Mouse (Mus musculus) CH12.LX (cell line): ENCODE results near the gene Clcn1. TPM values are rescaled to one million over a fixed set of nuclear protein-coding genes. Genes with fewer than 3 reads are reported as not detected.

Experiments used
- DNase-seq: peaks from one replicate; pipeline ENCODE4 v3.0.0-alpha.2; 2013; ENCODE audit errors: extremely low read depth
- H3K27ac ChIP-seq: 2 replicates; pipeline ENCODE4 v1.5.1; 2012; ENCODE audit warnings: low read depth, mild to moderate bottlenecking, control low read depth, moderate library complexity; ENCODE audit not compliant: insufficient read depth
- H3K27me3 ChIP-seq: replicated peaks from 2 replicates; pipeline ENCODE3; 2012; ENCODE audit warnings: inconsistent platforms
- H3K36me3 ChIP-seq, 2 experiments: replicated peaks in 1 of 2; 2 replicates each; pipeline versions ENCODE3 to v1.6.1; 2012; ENCODE audit warnings: inconsistent platforms in 1 of 2, low read length in 1 of 2, mild to moderate bottlenecking in 1 of 2, mixed read lengths in 1 of 2, moderate library complexity in 1 of 2; ENCODE audit not compliant: control insufficient read depth in 1 of 2, insufficient read depth in 1 of 2
- H3K4me1 ChIP-seq, 2 experiments: 2 replicates each; pipeline ENCODE4 v1.6.1; 2012; ENCODE audit warnings: inconsistent platforms in 1 of 2, moderate library complexity in 1 of 2; ENCODE audit not compliant: insufficient read depth in 2 of 2, control insufficient read depth in 1 of 2
- H3K4me2 ChIP-seq: 2 replicates; pipeline ENCODE4 v1.6.1; 2012; ENCODE audit warnings: low read depth, mild to moderate bottlenecking, control low read depth; ENCODE audit not compliant: poor library complexity, insufficient read depth, severe bottlenecking
- H3K4me3 ChIP-seq, 3 experiments: fragments of 150-350 bp in 1 of 3; sonication (generic) in 1 of 3; replicated peaks in 1 of 3; 2 replicates each; pipeline versions ENCODE3 to v1.5.1; 2011 to 2012; ENCODE audit warnings: low read depth in 2 of 3, low read length in 2 of 3, mild to moderate bottlenecking in 2 of 3, moderate library complexity in 2 of 3, control low read depth in 1 of 3, improper control_type of control experiment in 1 of 3, inconsistent platforms in 1 of 3, mixed read lengths in 1 of 3; ENCODE audit not compliant: poor library complexity in 1 of 3
- H3K79me2 ChIP-seq: replicated peaks from 2 replicates; pipeline ENCODE4 v1.6.1; 2012; ENCODE audit warnings: mild to moderate bottlenecking, moderate library complexity; ENCODE audit not compliant: control insufficient read depth, poor library complexity, insufficient read depth, severe bottlenecking; ENCODE audit errors: extremely low read depth
- H3K9ac ChIP-seq: 2 replicates; pipeline ENCODE4 v1.6.1; 2012; ENCODE audit warnings: low read depth, mild to moderate bottlenecking, control low read depth, moderate library complexity; ENCODE audit not compliant: insufficient read depth
- H3K9me3 ChIP-seq: replicated peaks from 2 replicates; pipeline ENCODE3; 2012; ENCODE audit warnings: low read length, inconsistent platforms, mixed read lengths
- CHD1 ChIP-seq: IDR thresholded peaks from 2 replicates; pipeline ENCODE4 v1.6.1; 2012; ENCODE audit warnings: low read depth, low read length, improper control_type of control experiment, inconsistent platforms
- CHD2 ChIP-seq: IDR thresholded peaks from 2 replicates; pipeline ENCODE4 v1.6.1; 2011; ENCODE audit warnings: low read length, improper control_type of control experiment
- CTCF ChIP-seq, 2 experiments: IDR thresholded peaks in 1 of 2; conservative IDR thresholded peaks in 1 of 2; 2 replicates each; pipeline ENCODE4 v1.5.1; 2011 to 2012; ENCODE audit warnings: low read depth in 2 of 2, low read length in 2 of 2, improper control_type of control experiment in 1 of 2, inconsistent platforms in 1 of 2, mild to moderate bottlenecking in 1 of 2, moderate library complexity in 1 of 2
- HCFC1 ChIP-seq: IDR thresholded peaks from 2 replicates; pipeline ENCODE4 v1.6.1; 2012; ENCODE audit warnings: low read depth, mild to moderate bottlenecking, inconsistent platforms, low read length, improper control_type of control experiment
- JUN ChIP-seq: IDR thresholded peaks from 2 replicates; pipeline ENCODE4 v1.6.1; 2011; ENCODE audit warnings: low read depth, mild to moderate bottlenecking, low read length, improper control_type of control experiment, moderate library complexity; ENCODE audit not compliant: insufficient read depth
- JUND ChIP-seq: conservative IDR thresholded peaks from 2 replicates; pipeline ENCODE4 v1.6.1; 2011; ENCODE audit warnings: low read depth, low read length, improper control_type of control experiment
- MAX ChIP-seq: IDR thresholded peaks from 2 replicates; pipeline ENCODE4 v1.6.1; 2011; ENCODE audit warnings: low read length, improper control_type of control experiment
- MAZ ChIP-seq: IDR thresholded peaks from 2 replicates; pipeline ENCODE4 v1.6.1; 2012; ENCODE audit warnings: low read depth, mild to moderate bottlenecking, inconsistent platforms, low read length, improper control_type of control experiment, moderate library complexity
- MXI1 ChIP-seq: IDR thresholded peaks from 2 replicates; pipeline ENCODE4 v1.6.1; 2011; ENCODE audit warnings: mild to moderate bottlenecking, low read depth, low read length, improper control_type of control experiment
- PAX5 ChIP-seq: IDR thresholded peaks from 2 replicates; pipeline ENCODE4 v1.6.1; 2012; ENCODE audit warnings: low read length, inconsistent platforms, mixed read lengths
- POLR2A ChIP-seq: IDR thresholded peaks from 2 replicates; pipeline ENCODE4 v1.6.1; 2011; ENCODE audit warnings: low read depth, mild to moderate bottlenecking, improper control_type of control experiment, low read length
- POLR2AphosphoS2 ChIP-seq: IDR thresholded peaks from 2 replicates; pipeline ENCODE4 v1.6.1; 2011; ENCODE audit warnings: low read depth, low read length, improper control_type of control experiment
- RAD21 ChIP-seq: IDR thresholded peaks from 2 replicates; pipeline ENCODE4 v1.6.1; 2011; ENCODE audit warnings: low read depth, mild to moderate bottlenecking, low read length, improper control_type of control experiment, moderate library complexity
- RCOR1 ChIP-seq: conservative IDR thresholded peaks from 2 replicates; pipeline ENCODE4 v1.6.1; 2012; ENCODE audit warnings: low read depth, mild to moderate bottlenecking, inconsistent platforms, low read length, improper control_type of control experiment
- SMC3 ChIP-seq: IDR thresholded peaks from 2 replicates; pipeline ENCODE4 v1.6.1; 2011; ENCODE audit warnings: low read depth, low read length, improper control_type of control experiment
- TBP ChIP-seq: conservative IDR thresholded peaks from 2 replicates; pipeline ENCODE4 v1.6.1; 2011; ENCODE audit warnings: low read depth, low read length, improper control_type of control experiment
- USF2 ChIP-seq: conservative IDR thresholded peaks from 2 replicates; pipeline ENCODE4 v1.6.1; 2011; ENCODE audit warnings: low read depth, low read length, improper control_type of control experiment
- ZKSCAN1 ChIP-seq: IDR thresholded peaks from 2 replicates; pipeline ENCODE4 v1.6.1; 2012; ENCODE audit warnings: low read depth, inconsistent platforms, low read length, improper control_type of control experiment, borderline replicate concordance
- ZMIZ1 ChIP-seq: IDR thresholded peaks from 2 replicates; pipeline ENCODE4 v1.6.1; 2012; ENCODE audit warnings: low read depth, mild to moderate bottlenecking, inconsistent platforms, low read length, improper control_type of control experiment
- ZNF384 ChIP-seq: IDR thresholded peaks from 2 replicates; pipeline ENCODE4 v1.6.1; 2012; ENCODE audit warnings: low read depth, low read length, improper control_type of control experiment, inconsistent platforms
- dilution Hi-C: fragments of 300-500 bp; cut with MboI; formaldehyde crosslinking; loops from 2 replicates; pipeline ENCODE4 v1.14.3; 2020; ENCODE audit warnings: low sequenced_read_pairs; ENCODE audit not compliant: extremely low pct_unique_long_range_greater_than_20kb, extremely low pct_ligation_motif_present
- in situ Hi-C: fragments of 300-500 bp; cut with MboI; formaldehyde crosslinking; loops from 3 replicates; pipeline ENCODE4 v1.14.3; 2019; ENCODE audit warnings: low sequenced_read_pairs, low pct_ligation_motif_present, low pct_unique_long_range_greater_than_20kb, mixed read lengths
- polyA plus RNA-seq: library from polyadenylated mRNA; unstranded; fragments of >175 nt; gene quantifications from 2 replicates; pipeline ENCODE4 v1.2.1, GENCODE M21; 2012; ENCODE audit warnings: low read depth; ENCODE audit not compliant: insufficient read length
- total RNA-seq, 2 experiments: library from RNA; depleted of rRNA; stranded (reverse); fragments of 300-350 nt in 1 of 2; fragments of >200 nt in 1 of 2; gene quantifications; 2 replicates each; pipeline ENCODE4 v1.2.3; 2012 to 2014

Gene Clcn1
- total and polyA plus RNA-seq, 3 experiments, result 0.04 to 0.50 (median 0.08) TPM

GRCm38 (mm10) chr6:42362497-42362896, 76.0 kb downstream of the Clcn1 start:
- no peak overlapping the region for H3K4me2 ChIP-seq
- no peak for DNase-seq
- no peaks in the 10 kb centered on the region for H3K9me3 ChIP-seq
- H3K4me3 ChIP-seq, result no peak overlapping the region
- H3K79me2 ChIP-seq, result no peaks in the 10 kb centered on the region
- TF ChIP-seq MAZ (no peak), MAX (no peak), ZKSCAN1 (no peak), JUND (no peak), ZMIZ1 (no peak), MXI1 (no peak), POLR2A (no peak), ZNF384 (no peak), POLR2AphosphoS2 (no peak), CTCF (conservative IDR thresholded peaks at IDR 0.05 in 1 of 2, IDR thresholded peaks at IDR 0.05 in 1 of 2; ENCODE audit: low read depth in 2 of 2, low read length in 2 of 2) (no peak)
- TF ChIP-seq, all 38 proteins: peak for 0
- H3K9ac ChIP-seq, result no peak overlapping the region
- dilution Hi-C loops, result no loop called here
- in situ Hi-C loops, result no loop called here
- H3K36me3 ChIP-seq, result peaks cover 2 to 17% of the 10 kb centered on the region in 2 experiments
- no peaks in the 10 kb centered on the region for H3K27me3 ChIP-seq
- H3K27ac ChIP-seq, result no peak overlapping the region
- H3K4me1 ChIP-seq, result no peaks in the 10 kb centered on the region

GRCm38 (mm10) chr6:42362974-42363373, 76.5 kb downstream of the Clcn1 start:
- dilution Hi-C loops (no loop called here), in situ Hi-C loops (no loop called here)
- no peaks in the 10 kb centered on the region for H3K27me3 ChIP-seq
- H3K4me3 ChIP-seq, result no peak overlapping the region
- H3K9me3 ChIP-seq, result no peaks in the 10 kb centered on the region
- H3K4me2 ChIP-seq, result no peak overlapping the region
- no peaks in the 10 kb centered on the region for H3K79me2 ChIP-seq
- H3K9ac ChIP-seq, result no peak overlapping the region
- H3K36me3 ChIP-seq, result peaks cover under 1 to 12% of the 10 kb centered on the region in 2 experiments
- TF ChIP-seq JUN (no peak), TBP (no peak), HCFC1 (no peak), POLR2AphosphoS2 (no peak), JUND (no peak), CHD2 (no peak), USF2 (no peak), CHD1 (no peak), CTCF (conservative IDR thresholded peaks at IDR 0.05 in 1 of 2, IDR thresholded peaks at IDR 0.05 in 1 of 2; ENCODE audit: low read depth in 2 of 2, low read length in 2 of 2) (no peak), PAX5 (no peak), MAX (no peak), MXI1 (no peak), SMC3 (no peak), RAD21 (no peak), RCOR1 (no peak)
- no peak for DNase-seq
- H3K27ac ChIP-seq, result no peak overlapping the region
- no peaks in the 10 kb centered on the region for H3K4me1 ChIP-seq
